Mouse (Mus musculus) lung, postnatal 25 days (tissue): Measurements from ENCODE around the gene Gpr3.

Experiments
- DNase-seq: peaks from one replicate; pipeline ENCODE4 v3.0.0; 2022; ENCODE audit warnings: low spot score

Gene Gpr3

GRCm38 (mm10) chr4:133211751-133212561, at the start of gene Gpr3, which contains the start of gene Cd164l2:
TSS of gene Gpr3 (minus strand) at chr4:133212536.
TSS of gene Cd164l2 (plus strand) at chr4:133212131.
- no peak for DNase-seq

DNA sequence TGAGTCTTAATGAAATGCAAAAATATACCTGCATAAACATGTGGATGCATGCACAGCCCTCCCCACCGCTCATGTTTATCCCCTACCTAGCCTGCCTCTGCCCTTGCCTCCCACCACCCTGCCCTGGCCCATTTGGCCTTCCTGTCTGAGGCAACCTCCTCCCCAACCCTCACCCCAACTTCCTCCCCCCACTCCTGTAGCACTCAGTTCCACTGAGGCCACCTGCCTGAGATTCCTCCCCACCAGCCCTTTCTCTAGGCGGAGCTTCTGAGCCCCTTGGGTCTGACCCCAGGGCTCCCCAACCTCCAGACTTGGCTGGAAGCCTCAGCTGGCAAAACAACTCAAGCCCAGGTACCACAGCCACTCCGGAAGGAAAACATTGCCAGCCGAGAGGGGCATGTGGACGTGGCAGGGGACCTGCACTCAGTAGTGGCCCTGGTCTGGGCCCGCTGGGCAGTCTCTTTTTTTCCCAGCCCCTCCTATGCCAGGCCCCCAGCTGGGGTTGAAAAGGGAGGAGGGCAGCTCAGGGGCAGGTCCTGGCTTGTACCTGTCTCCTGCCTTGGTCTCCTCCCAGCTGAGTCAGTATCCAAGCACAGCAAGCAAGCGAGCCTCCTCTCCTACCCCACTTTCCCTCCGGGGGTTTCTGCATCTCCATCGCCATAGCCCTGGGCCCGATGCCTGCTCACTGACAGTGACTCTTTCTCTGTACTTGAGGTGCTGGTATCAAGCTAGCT, 49.5 kb upstream of the Gpr3 start:
- no peak for DNase-seq

GRCm38 (mm10) chr4:133257798-133258408, 45.6 kb upstream of the Gpr3 start:
- no peak for DNase-seq

GRCm38 (mm10) chr4:133257230-133257629, 44.9 kb upstream of the Gpr3 start:
- no peak for DNase-seq

DNA sequence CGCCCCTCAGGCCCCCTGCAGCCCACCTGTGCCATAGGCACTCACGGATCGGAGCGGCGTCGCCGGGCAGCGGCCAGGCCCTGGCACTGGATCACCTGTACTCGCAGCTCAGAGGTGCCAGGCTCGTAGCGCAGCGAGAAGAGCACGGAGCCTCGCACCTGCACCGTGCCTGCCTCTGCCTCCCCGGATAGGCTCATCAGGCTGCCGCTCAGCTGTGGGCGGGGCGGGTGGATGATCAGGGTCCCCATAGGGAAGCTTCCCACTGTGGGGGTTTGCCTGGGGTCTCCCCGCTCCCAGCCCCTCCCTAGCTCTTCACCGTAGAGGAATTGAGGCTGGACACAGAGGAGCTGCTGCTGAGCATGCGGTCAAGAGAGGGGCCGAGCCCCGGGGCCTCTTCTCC, 44.5 kb upstream of the Gpr3 start:
- no peak for DNase-seq

DNA sequence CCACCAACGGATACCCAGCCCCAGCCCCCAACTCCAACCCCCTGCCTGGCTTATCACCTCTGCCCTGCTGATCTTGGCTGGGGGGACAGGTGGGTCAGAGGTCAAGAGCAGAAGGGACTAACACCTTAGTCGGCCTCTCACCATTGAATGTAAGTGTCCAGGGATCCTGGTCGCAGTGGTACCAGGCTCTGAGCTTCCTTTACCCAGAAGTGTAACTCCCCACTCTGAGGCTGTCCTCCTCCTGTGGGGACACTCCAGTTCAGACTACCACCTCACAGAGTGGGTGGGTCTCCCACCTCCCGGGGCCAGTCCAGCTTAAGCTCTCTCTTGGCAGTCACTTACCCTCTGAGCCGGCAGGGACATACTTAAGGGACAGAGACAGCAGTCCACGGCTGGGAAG, 43.1 kb upstream of the Gpr3 start:
- no peak for DNase-seq

GRCm38 (mm10) chr4:133253412-133253811, 41.1 kb upstream of the Gpr3 start:
- no peak for DNase-seq

DNA sequence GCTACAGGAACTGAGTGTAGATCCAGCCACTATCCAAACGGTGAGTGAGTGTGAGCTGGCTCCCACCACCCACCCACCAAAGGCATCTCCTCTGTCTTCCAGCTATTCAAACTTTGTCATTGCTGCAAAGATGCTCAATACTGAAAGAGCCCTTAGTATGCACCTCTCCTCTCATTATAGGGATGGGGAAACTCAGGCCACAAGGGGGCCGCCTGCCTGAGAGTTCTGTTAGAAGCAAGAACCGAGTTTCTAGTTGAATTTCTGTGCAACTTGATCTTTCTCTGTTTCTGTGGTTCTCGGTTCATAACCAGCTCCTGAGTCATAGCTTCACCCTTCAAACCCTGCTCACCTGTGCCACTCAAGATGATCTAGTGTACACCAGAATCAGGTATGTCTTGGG, 39.8 kb upstream of the Gpr3 start:
- no peak for DNase-seq

GRCm38 (mm10) chr4:133251214-133251613, 38.9 kb upstream of the Gpr3 start:
- no peak for DNase-seq

GRCm38 (mm10) chr4:133250609-133251008, 38.3 kb upstream of the Gpr3 start:
- DNase-seq = peak; percentile 84

DNA sequence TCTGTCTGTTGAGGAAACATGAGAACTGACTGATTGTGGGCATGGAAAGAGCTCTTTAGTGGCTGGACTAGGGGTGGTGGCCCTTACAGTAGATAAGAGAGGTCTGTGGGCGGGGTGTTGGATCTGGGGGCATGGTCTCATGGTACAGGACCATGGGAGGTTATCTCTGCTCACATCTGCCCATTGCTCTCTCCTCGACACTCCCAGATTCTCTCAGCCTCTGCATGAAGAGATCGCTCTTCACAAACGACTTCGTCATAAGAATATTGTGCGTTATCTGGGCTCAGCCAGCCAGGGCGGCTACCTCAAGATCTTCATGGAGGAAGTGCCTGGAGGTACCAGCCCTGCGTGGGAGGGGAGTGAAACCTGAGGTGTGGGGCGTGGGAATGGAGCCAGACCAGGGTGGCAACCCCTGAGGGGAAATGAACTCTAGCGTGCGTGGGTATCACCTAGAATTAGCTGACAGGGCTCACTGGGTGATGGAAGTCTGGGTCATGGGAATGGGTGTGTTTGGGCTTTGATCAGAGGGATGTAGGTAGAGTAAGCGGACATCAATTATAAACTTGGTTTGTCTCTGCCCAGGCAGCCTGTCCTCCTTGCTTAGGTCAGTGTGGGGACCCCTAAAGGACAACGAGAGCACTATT, 35.6 kb upstream of the Gpr3 start:
- no peak for DNase-seq

GRCm38 (mm10) chr4:133247072-133247471, 34.7 kb upstream of the Gpr3 start:
- DNase-seq = peak; percentile 66

DNA sequence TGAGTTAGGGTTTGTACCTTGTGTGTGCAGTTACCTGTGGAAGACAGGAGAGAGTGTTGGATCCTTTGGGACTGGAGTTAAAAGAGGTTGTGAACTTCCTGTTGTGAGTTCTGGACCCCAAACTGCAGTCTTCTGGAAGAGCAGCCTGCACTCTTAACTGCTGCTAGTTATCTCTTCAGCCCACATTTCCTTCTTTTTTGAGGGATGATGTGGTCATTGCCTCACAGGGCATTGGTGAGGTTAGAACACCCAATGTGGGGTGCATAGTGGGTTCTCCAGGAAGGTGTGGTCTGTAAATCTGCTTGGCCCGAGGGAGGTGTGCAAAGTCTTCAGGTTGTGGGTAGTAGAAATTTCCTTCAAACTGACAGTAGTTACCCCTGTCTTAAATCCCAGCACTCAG, 32.0 kb upstream of the Gpr3 start:
- DNase-seq = no peak

DNA sequence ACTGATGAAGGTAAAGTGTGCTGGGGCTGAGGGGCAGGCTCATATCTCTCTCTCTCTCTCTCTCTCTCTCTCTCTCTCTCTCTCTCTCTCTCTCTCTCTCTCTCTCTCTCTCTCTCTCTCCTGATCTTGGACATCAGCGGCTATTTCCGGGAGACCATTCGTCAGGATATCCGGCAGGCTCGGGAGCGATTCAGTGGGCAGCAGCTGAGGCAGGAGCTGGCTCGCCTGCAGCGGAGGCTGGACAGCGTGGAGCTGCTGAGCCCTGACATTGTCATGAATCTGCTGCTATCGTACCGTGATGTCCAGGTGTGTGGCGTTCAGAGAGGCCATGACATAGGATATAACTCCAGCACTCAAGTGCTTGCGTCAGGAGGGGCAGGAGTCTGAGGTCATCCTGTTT, 31.2 kb upstream of the Gpr3 start:
- DNase-seq = peak; percentile 35

GRCm38 (mm10) chr4:133242710-133243109, 30.4 kb upstream of the Gpr3 start:
- DNase-seq = no peak

DNA sequence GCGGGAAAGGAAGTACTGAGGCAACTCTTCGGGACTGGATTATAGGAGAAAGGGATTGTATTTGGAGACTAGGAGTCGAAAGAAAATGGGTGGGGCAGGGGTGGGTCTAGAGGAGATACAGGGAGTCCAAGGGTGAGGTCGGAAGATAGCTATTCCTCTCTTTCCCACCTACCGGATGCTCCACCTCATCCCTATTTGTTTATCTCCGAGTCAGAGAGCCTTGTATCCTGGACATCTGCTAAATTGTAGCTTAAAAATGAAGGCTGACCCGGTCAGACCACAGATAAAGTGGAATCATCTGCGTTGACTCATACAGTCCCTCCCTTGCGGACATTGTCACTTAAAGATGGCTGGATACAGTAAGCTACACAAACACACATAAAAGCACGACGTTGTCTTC, 29.6 kb upstream of the Gpr3 start:
- DNase-seq = peak; percentile 40

- DNase-seq = peak; percentile 88
Observed at GRCm38 (mm10) chr4:133240934-133241908, 28.9 kb upstream of the Gpr3 start.

GRCm38 (mm10) chr4:133240490-133240921, 28.2 kb upstream of the Gpr3 start, which contains the start of gene Map3k6:
TSS of gene Map3k6 (plus strand) at chr4:133240818.
- peak; percentile 96 for DNase-seq

GRCm38 (mm10) chr4:133237911-133238310, 25.6 kb upstream of the Gpr3 start:
- DNase-seq = no peak

DNA sequence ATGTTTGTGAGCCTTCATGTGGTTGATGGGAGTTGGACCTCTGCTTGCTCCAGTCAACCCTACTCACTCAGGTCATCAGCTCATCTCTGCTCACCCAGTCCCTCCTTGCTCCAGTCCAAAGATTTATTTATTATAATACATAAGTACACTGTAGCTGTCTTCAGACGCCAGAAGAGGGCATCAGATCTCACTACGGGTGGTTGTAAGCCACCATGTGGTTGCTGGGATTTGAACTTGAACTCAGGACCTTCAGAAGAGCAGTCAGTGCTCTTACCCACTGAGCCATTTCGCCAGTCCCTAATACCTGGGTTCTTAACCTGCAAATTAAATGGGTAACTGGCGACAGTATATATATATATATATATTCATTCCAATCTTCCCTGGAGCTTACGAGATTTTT, 23.1 kb upstream of the Gpr3 start:
- no peak for DNase-seq

DNA sequence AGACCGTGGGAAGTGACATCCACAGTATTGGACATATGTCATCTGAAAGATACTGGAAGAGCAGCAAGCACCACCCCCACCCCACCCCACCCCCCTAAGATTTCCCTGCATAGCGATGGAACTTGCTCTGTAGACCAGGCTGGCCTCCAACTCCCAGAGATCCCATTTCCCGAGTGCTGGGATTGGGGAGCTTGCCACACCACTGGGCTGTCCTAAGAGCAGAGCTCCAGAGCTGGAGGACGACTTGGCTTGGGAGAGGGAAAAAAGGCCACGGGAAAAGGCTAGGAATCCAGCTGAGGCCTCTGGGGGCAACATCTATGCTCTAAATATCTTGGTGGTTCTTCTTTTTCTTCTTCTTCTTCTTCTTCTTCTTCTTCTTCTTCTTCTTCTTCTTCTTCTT, 22.4 kb upstream of the Gpr3 start:
- DNase-seq = no peak
